Mouse (Mus musculus) adrenal gland, adult 8-10 months (tissue): Measurements from ENCODE around the gene 9030612E09Rik. TPM values are rescaled to one million over a fixed set of nuclear protein-coding genes. Genes with fewer than 3 reads are reported as not detected.

ENCODE experiments used
- DNase-seq: peaks from one replicate; pipeline ENCODE4 v3.0.0; 2022
- total RNA-seq, 4 experiments: library from RNA; stranded (reverse); gene quantifications; 2 replicates each; pipeline ENCODE4 v1.2.4; 2022

Gene 9030612E09Rik
- total RNA-seq = under 1 TPM; 0.44 to 0.86 (median 0.46) TPM

DNA sequence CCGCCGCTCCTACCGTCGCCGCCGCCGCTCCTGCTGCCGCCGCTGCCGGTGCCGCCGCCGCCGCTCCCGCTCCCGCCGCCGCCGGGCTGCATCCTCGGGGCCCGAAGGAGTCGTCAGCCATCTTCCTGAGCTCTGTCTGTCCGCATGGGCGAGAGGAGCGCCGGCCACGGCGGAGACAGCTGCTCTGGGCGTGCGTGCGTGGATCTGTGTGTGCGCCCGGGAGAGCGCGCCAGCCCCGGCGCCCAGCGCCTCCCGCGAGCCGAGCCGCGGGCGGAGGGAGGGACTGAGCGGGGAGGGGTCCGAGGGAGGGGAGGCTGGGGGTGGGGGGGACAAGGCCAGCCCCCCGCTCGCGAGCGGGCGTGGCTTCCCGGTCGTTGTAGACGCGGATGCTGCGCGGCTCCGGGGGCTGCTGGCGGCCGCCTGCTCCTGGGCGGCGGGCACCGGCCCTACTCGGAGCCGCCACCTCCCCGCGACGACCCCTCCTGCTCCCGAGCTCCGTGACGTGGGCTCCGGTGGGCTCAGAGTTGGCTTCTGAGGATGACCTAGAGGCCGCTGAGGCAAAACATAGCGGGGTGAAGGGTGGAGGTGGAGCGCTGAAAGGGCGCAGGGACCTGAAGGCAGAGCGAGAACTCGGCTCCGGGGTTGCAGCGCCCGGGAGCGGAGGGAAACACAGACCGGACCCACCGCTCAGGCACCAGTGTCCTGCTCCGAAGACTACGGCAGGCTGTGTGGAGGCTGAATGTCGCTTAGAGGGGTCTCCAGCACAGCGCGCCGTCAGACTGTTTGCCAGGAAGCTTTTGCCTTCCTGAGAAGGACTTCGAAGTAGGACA, at the start of gene 9030612E09Rik, which contains the start of gene Sobp:
9030612E09Rik (plus strand) TSS at position 379 of the 830 bp plus-strand sequence.
Sobp (minus strand) TSS at position 205 of the 830 bp plus-strand sequence.
- peak; percentile 21 for DNase-seq

GRCm38 (mm10) chr10:43128750-43129149, 45.8 kb upstream of the 9030612E09Rik start:
- no peak for DNase-seq

GRCm38 (mm10) chr10:43134027-43134426, 40.5 kb upstream of the 9030612E09Rik start:
- DNase-seq = no peak

DNA sequence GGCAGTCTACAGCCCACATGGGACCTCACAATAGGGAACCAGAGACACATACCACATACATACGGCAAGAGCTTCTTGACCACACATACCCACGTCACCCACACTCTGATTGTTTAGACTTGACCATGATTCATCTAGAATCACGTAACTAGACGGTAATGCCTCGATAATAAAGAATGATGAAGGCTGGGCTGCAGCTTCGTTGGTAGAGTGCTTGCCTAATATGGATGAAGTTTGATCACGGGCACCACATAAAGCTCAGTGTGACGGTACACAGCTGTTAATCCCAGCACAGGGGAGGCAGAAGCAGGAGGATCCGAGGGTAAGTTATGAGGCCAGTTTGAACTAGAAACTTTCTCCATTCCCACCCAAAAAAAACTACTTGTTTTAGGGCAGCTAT, 31.3 kb upstream of the 9030612E09Rik start:
- no peak for DNase-seq

DNA sequence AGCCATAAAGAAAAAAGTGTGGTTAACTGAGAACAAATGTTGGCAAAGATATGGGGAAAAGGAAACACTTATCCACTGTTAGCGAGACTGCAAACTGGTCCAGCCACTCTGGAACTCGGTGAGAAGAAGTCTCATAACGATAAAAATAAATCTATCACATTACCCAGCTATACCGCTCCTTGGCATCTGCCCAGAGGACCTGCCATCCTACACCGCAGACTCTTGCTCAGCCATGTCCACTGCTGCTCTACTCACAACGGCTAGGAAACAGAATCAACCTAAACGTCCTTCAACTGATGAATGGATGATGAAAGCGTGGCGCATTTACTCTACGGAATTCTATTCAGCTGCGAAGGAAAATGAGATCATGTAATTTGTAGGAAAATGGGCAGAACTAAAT, 26.0 kb upstream of the 9030612E09Rik start:
- DNase-seq = no peak

DNA sequence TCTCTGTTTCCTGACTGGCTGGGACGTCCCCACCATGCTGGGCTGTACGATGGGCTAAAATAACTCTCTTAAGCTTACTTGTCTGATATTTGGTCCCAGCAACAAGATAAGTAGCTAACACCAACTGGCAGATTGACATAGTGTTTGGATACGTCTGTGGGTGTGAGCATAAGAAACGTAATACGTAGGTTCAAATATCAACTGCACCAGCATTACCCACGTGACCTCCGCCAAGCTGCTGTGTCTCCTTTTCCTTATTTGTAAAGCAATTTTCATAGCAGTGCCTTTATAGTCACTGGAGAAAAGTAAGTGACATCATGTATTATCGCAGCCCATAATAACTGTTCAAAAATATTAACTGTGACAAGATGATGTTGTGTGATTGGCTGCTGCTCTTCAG, 21.9 kb upstream of the 9030612E09Rik start:
- no peak for DNase-seq

DNA sequence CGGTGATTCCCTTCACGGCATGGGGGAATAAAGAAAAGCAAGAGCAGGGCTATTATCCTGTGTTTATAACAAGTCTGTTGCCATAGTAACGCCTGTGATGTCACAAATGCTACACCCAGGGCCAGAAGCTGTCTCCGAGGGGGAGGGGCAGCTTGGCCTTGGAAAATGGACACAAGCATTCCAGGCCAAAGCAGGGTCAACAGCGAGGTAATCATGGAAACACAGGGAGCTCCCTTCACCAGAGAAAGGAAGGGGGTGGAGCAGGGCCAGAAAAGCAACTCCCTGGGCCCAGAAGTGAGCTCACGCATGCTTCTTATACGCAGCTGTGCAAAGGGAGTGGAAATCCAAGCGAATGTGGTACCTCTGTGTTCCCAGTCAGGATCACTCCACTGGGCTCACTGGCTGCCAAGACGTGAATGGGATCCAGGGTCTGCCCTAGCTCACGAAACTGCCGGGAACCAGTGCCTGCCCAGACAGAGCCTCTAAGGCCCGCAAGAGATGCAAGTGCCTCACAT, 19.4 kb upstream of the 9030612E09Rik start:
- peak; percentile 65 for DNase-seq

GRCm38 (mm10) chr10:43158917-43159316, 15.6 kb upstream of the 9030612E09Rik start:
- DNase-seq = no peak

DNA sequence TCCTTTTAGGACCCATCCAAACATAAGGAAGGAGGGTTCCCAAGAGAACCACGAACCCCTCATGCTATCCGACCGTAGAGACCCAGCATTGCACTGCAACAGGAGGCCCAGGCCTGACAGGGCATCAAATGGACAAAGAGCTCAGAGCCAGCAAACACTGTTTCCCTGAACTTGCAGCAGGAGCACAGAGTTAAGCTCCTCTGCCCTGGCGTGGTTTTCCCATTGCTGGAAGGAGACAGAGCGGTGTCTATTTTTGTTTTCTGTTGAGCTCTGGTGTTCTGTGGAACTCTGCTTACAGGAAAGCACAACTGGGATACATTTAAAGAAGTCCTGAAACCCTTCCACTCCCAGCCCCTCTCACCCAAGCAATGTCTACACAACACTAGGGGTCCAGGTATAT, 15.2 kb upstream of the 9030612E09Rik start:
- no peak for DNase-seq

DNA sequence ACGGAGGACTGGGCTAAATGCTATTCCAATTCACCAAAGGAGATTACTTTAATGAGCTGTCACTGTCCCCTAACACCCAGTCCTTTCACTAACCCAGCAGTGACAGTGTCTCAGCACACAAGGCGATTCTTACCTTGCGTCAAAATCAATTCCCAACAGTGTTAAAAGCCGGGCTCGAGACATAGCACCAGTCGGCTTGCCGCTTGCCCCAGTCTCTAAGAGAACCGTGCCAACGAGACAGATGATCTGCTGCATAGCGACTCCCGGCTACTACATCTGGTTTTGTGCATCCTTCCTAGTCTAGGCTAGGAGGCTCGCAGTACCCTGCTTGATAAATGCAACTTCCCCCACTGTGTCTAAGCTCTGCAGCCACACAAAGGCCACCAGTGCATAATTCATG, 12.2 kb upstream of the 9030612E09Rik start:
- no peak for DNase-seq

- DNase-seq = no peak
Measured at GRCm38 (mm10) chr10:43164406-43164805, 10.1 kb upstream of the 9030612E09Rik start.

DNA sequence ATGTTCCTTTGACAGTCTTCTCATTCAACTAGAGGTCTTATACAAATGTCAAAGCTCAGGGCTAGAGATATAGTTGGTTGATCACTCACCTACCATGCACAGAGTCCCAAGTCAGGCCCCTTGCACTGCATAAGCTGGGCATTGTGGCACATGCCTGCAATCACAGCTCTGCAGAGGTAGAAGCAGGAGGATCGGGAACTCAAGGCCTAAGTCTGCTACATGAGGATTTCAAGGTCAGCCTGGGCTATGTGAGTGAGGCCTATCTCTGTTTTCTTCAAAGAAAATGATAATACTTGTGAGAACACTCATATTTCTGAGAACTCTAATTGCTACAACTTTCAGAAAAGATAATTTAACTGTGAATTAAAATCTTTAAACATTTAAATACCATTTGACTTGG, 8.4 kb upstream of the 9030612E09Rik start:
- no peak for DNase-seq

GRCm38 (mm10) chr10:43166817-43167216, 7.7 kb upstream of the 9030612E09Rik start:
- no peak for DNase-seq

GRCm38 (mm10) chr10:43168847-43169246, 5.7 kb upstream of the 9030612E09Rik start:
- no peak for DNase-seq

- DNase-seq = no peak
Measured at GRCm38 (mm10) chr10:43171106-43171505, 3.4 kb upstream of the 9030612E09Rik start.

DNA sequence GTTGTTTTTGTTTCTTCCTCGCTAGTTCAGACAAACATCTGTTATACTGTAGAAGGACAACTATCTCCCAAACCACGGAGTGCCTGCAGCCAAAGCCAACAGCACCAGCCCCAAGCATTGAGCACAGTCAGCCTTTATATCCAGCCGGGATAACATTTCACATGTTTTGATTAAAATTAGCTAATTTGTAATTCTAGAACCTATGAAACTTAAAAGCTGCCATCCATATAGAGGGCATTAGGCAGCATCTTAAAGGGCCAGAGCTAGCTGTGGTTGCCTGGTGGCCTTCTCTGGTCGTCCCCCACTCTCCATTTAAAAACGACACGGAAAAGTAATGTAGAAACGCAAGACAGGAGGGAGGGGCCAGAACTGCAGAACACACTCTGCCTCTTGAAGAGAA, 2.4 kb upstream of the 9030612E09Rik start:
- no peak for DNase-seq

DNA sequence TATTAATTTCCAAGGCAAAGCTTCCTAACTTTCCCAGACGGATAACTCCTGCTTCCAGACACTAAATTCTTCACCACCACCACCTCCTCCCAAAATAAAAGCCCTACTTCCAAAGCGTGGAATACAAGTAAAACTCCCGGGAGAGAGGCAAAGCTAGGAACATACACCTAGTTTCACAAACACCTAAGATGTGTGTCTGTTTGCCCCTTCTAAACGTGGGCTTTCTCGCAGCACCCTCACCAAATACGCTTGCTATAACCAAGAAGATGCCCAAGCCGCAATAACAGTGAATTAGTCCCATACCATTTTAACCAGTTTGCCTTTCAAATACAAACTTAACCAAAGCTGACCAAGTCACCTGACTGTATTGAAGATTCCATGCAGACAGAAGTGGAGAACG, 1.9 kb upstream of the 9030612E09Rik start:
- DNase-seq = no peak

- DNase-seq = peak; percentile 44
Measured at GRCm38 (mm10) chr10:43173141-43173827, 1.2 kb upstream of the 9030612E09Rik start.

DNA sequence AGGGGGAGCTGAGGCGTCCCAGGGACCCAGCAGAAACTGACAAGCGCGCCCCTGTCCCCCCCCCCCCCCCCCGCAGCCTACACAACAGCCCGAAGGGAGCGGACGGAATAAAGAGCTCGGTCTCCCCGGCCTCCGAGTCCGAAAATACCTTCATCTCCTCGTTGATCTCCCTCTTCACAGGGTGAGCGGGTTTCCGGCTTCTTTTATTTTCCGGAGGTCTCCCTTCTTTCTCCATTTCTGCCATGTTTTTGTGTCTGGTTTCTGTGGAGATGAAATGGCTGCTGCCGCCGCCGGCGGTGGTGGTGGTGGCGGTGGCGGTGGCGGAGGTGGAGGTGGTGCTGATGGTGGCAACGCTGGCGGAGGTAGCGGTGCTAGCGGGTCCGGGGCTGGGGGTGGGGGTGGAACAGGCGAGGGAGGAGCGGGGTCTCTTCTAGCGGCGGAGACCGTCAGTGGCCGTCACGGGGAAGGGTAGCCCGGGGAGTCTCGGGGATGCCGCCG, 627 bp upstream of the 9030612E09Rik start:
- no peak for DNase-seq

- DNase-seq = peak; percentile 9
Measured at GRCm38 (mm10) chr10:43175156-43175601, 675 bp downstream of the 9030612E09Rik start.

GRCm38 (mm10) chr10:43180313-43180912, 5.9 kb downstream of the 9030612E09Rik start:
- no peak for DNase-seq

DNA sequence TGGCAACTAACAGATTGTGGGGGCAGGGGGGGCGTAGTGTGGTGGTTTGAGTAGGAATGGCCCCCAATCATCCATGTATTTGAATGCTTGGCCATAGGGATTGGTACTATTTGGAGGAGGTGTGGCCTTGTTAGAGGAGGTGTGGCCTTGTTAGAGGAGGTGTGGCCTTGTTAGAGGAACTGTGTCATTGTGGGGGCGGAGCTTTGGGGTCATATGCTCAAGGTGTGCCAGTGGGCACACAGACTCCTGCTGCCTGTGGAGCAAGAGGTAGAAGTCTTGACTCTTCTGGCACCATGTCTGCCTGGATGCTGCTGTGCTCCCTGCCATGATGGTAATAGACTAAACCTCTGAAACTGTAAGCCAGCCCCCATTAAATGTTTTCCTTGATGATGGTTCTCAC, 25.7 kb downstream of the 9030612E09Rik start:
- DNase-seq = no peak

DNA sequence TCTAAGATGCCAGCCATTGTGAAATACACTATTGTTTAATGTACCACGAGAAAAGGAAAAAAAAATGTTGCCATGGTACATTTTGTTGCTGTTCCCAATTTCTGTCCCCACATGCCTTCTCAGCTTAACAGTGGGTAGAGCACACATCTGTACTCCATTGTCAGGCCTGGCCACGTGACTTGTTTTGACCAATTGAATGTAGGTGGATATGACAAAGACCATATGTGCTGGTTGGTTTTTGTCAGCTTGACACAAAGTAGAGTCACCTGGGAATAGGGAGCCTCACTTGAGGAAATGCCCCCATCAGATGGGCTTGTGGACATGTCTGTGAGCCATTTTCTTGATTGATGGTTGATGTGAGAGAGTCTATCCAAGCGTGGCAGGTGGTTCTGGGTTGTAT, 29.4 kb downstream of the 9030612E09Rik start:
- DNase-seq = no peak
